Mouse (Mus musculus) embryonic facial prominence, embryonic 14.5 days (tissue): Measurements from ENCODE around the gene Pde7b. TPM values are rescaled to one million over a fixed set of nuclear protein-coding genes. Genes with fewer than 3 reads are reported as not detected.

Experiments
- ATAC-seq: fragments of 200-750 bp; cut with Nextera tagmentation; 2 replicates; pipeline ENCODE4 v1.8.0; 2017; ENCODE audit warnings: low read depth, moderate number of reproducible peaks, moderate TSS enrichment
- DNase-seq: peaks from one replicate; pipeline ENCODE4 v3.0.0-alpha.2; 2015; ENCODE audit warnings: low spot score
- H3K27ac ChIP-seq: fragments of 300-500 bp; sonication (generic); replicated peaks from 2 replicates; pipeline ENCODE4 v1.5.1; 2014; ENCODE audit warnings: low read depth, mild to moderate bottlenecking, low read length, moderate library complexity
- H3K27me3 ChIP-seq: fragments of 300-500 bp; sonication (generic); replicated peaks from 2 replicates; pipeline ENCODE4 v1.6.1; 2014; ENCODE audit warnings: low read length; ENCODE audit not compliant: control insufficient read depth, insufficient read depth
- H3K36me3 ChIP-seq: fragments of 300-500 bp; sonication (generic); 2 replicates; pipeline ENCODE4 v1.6.1; 2014; ENCODE audit warnings: low read length, mixed read lengths; ENCODE audit not compliant: control insufficient read depth, insufficient read depth
- H3K4me1 ChIP-seq: fragments of 300-500 bp; sonication (generic); 2 replicates; pipeline ENCODE4 v1.6.1; 2014; ENCODE audit warnings: antibody characterized with exemption, low read length; ENCODE audit not compliant: control insufficient read depth, insufficient read depth
- H3K4me2 ChIP-seq: fragments of 300-500 bp; sonication (generic); 2 replicates; pipeline ENCODE4 v1.6.1; 2014; ENCODE audit warnings: low read depth, mild to moderate bottlenecking, low read length, moderate library complexity, mixed read lengths
- H3K4me3 ChIP-seq: fragments of 300-500 bp; sonication (generic); 2 replicates; pipeline ENCODE4 v1.5.1; 2014; ENCODE audit warnings: low read depth, mild to moderate bottlenecking, low read length
- H3K9ac ChIP-seq: fragments of 300-500 bp; sonication (generic); 2 replicates; pipeline ENCODE4 v1.6.1; 2014; ENCODE audit warnings: low read depth, mild to moderate bottlenecking, low read length, moderate library complexity, mixed read lengths
- H3K9me3 ChIP-seq: fragments of 300-500 bp; sonication (generic); 2 replicates; pipeline ENCODE4 v1.6.1; 2016; ENCODE audit warnings: low read length; ENCODE audit not compliant: control insufficient read depth
- WGBS: fragments of 180-500 bp; shearing (Covaris S2); extraction: QIAGEN DNeasy Blood & Tissue Kit; methylation state at CpG from one replicate; pipeline ENCODE4 v1.1.7; 2014; 5-methylcytosine and 5-hydroxymethylcytosine counted together
- polyA plus RNA-seq: library from polyadenylated mRNA; unstranded; fragments of >200 nt; fragmentation: Nextera tagmentation; extraction: Ambion mirVana; gene quantifications from 2 replicates; pipeline ENCODE4 v1.2.1, GENCODE M21; 2014

Gene Pde7b
- polyA plus RNA-seq, 1 experiment from 2014 or later: 8.8 TPM

- 78% methylated on average over 12 of the region's 12 CpGs for WGBS
- no peaks in the 10 kb centered on the region for H3K9me3 ChIP-seq
- H3K27ac ChIP-seq: no peak overlapping the region
- no peaks in the 10 kb centered on the region for H3K27me3 ChIP-seq
- peaks cover 4% of the 10 kb centered on the region; the same call in 1 of the 2 replicates for H3K4me1 ChIP-seq
- H3K4me2 ChIP-seq: no peak overlapping the region
- H3K36me3 ChIP-seq: peaks cover 19% of the 10 kb centered on the region; the same call in 1 of the 2 replicates
- no peak for DNase-seq
- ATAC-seq: no peak
- H3K9ac ChIP-seq: no peak overlapping the region
- H3K4me3 ChIP-seq: no peak overlapping the region
These were observed 293.5 kb downstream of the Pde7b start for GRCm38 (mm10) chr10:20431336-20431735.

GRCm38 (mm10) chr10:20421299-20421883 is 303.5 kb downstream of the Pde7b start:
- Histone ChIP-seq H3K27ac (no peak overlapping the region), H3K4me3 (no peak overlapping the region), H3K27me3 (no peaks in the 10 kb centered on the region), H3K9ac (no peak overlapping the region), H3K4me2 (no peak overlapping the region), H3K9me3 (no peaks in the 10 kb centered on the region), H3K4me1 (no peaks in the 10 kb centered on the region), H3K36me3 (0 out of 2 replicates have a peak, but pooled peaks cover 5% of the 10 kb centered on the region)
- ATAC-seq (no peak), DNase-seq (no peak)
- WGBS: 82% methylated on average over 10 of the region's 10 CpGs

- ATAC-seq (no peak), DNase-seq (no peak)
- 0 out of 2 replicates have a peak, but pooled peaks cover 5% of the 10 kb centered on the region for H3K36me3 ChIP-seq
- H3K27ac ChIP-seq: no peak overlapping the region
- no peaks in the 10 kb centered on the region for H3K27me3 ChIP-seq
- no peak overlapping the region for H3K4me2 ChIP-seq
- H3K9me3 ChIP-seq: no peaks in the 10 kb centered on the region
- no peak overlapping the region for H3K4me3 ChIP-seq
- WGBS: 78% methylated on average over 7 of the region's 7 CpGs
- H3K9ac ChIP-seq: no peak overlapping the region
- H3K4me1 ChIP-seq: no peaks in the 10 kb centered on the region
These were observed 304.6 kb downstream of the Pde7b start for GRCm38 (mm10) chr10:20420296-20420695.

- H3K4me3 ChIP-seq: no peak overlapping the region
These were observed 306.0 kb downstream of the Pde7b start for GRCm38 (mm10) chr10:20418856-20419219.

GRCm38 (mm10) chr10:20418202-20418855 is 306.5 kb downstream of the Pde7b start:
- Histone ChIP-seq H3K9me3 (0 out of 2 replicates have a peak, but pooled peaks cover 3% of the 10 kb centered on the region), H3K27ac (no peak overlapping the region), H3K4me1 (no peaks in the 10 kb centered on the region), H3K4me2 (no peak overlapping the region), H3K27me3 (no peaks in the 10 kb centered on the region), H3K9ac (no peak overlapping the region), H3K4me3 (no peak overlapping the region), H3K36me3 (0 out of 2 replicates have a peak, but pooled peaks cover 8% of the 10 kb centered on the region)
- 64% methylated on average over 11 of the region's 11 CpGs for whole genome bisulfite sequencing
- no peak for ATAC-seq
- DNase-seq: no peak

More at GRCm38 (mm10) chr10:20418856-20419219, 306.0 kb downstream of the Pde7b start:
- no peak overlapping the region for H3K27ac ChIP-seq
- H3K4me2 ChIP-seq: no peak overlapping the region
- ATAC-seq (no peak), DNase-seq (no peak)
- no peaks in the 10 kb centered on the region for H3K9me3 ChIP-seq
- 76% methylated on average over 10 of the region's 10 CpGs for WGBS
- no peak overlapping the region for H3K9ac ChIP-seq
- no peaks in the 10 kb centered on the region for H3K4me1 ChIP-seq
- H3K27me3 ChIP-seq: no peaks in the 10 kb centered on the region
- H3K36me3 ChIP-seq: 0 out of 2 replicates have a peak, but pooled peaks cover 8% of the 10 kb centered on the region

- DNase-seq: no peak
- peaks cover 34% of the 10 kb centered on the region for H3K36me3 ChIP-seq
- no peak overlapping the region for H3K4me3 ChIP-seq
- H3K4me2 ChIP-seq: no peak overlapping the region
- H3K9ac ChIP-seq: no peak overlapping the region
- H3K27me3 ChIP-seq: no peaks in the 10 kb centered on the region
- no peak for ATAC-seq
- H3K4me1 ChIP-seq: no peaks in the 10 kb centered on the region
- H3K9me3 ChIP-seq: peaks cover 3% of the 10 kb centered on the region; the same call in 1 of the 2 replicates
- 83% methylated on average over 10 of the region's 10 CpGs for WGBS
- H3K27ac ChIP-seq: no peak overlapping the region
These were observed 315.7 kb downstream of the Pde7b start for GRCm38 (mm10) chr10:20409181-20409580.

GRCm38 (mm10) chr10:20408336-20408735 is 316.5 kb downstream of the Pde7b start:
- no peak overlapping the region for H3K4me3 ChIP-seq
- H3K27me3 ChIP-seq: no peaks in the 10 kb centered on the region
- no peak for ATAC-seq
- WGBS: 55% methylated on average over 3 of the region's 3 CpGs
- H3K36me3 ChIP-seq: peaks cover 34% of the 10 kb centered on the region
- no peak overlapping the region for H3K9ac ChIP-seq
- no peaks in the 10 kb centered on the region; the same call in 1 of the 2 replicates for H3K9me3 ChIP-seq
- DNase-seq: no peak
- H3K27ac ChIP-seq: no peak overlapping the region
- H3K4me1 ChIP-seq: no peaks in the 10 kb centered on the region
- no peak overlapping the region for H3K4me2 ChIP-seq

- Histone ChIP-seq H3K9me3 (no peaks in the 10 kb centered on the region), H3K9ac (no peak overlapping the region), H3K4me2 (no peak overlapping the region), H3K27me3 (no peaks in the 10 kb centered on the region), H3K27ac (no peak overlapping the region), H3K4me3 (no peak overlapping the region), H3K36me3 (peaks cover 13% of the 10 kb centered on the region), H3K4me1 (no peaks in the 10 kb centered on the region)
- DNase-seq (peak; percentile 81), ATAC-seq (peak; percentile 84)
- WGBS: 76% methylated on average over 2 of the region's 2 CpGs
These were observed 319.4 kb downstream of the Pde7b start for GRCm38 (mm10) chr10:20405471-20405870.
